Mouse (Mus musculus) heart, postnatal 0 days (tissue): Measurements from ENCODE around the gene Abhd12b.

Experiments
- CTCF ChIP-seq: IDR thresholded peaks from 2 replicates; pipeline ENCODE4 v1.5.1; 2016; ENCODE audit warnings: antibody characterized with exemption, control low read depth, low read depth
- EP300 ChIP-seq: IDR thresholded peaks from 2 replicates; pipeline ENCODE4 v1.6.1; 2016; ENCODE audit warnings: antibody characterized with exemption, low read depth

- TF ChIP-seq CTCF: no peak
- TF ChIP-seq EP300: no peak
Observed at GRCm38 (mm10) chr12:70104199-70104598, 49.7 kb upstream of the Abhd12b start.
